Comparison of ENCODE assay signal across 8 mouse cellular contexts in genomic region chr19:45074580-45075322, GRCm38 (mm10). TPM values are rescaled to one million over a fixed set of nuclear protein-coding genes. Genes with fewer than 3 reads are reported as not detected.
DNase-seq lines count a peak whose midpoint lies in the region; ATAC-seq and TF ChIP-seq lines count a peak whose summit lies in the region.

Gene Kazald1 (plus strand): TSS chr19:45075241.

- WGBS in hindbrain, embryonic 12.5 days, result under 1% methylated on average over 45 of the region's 45 CpGs

- H3K9ac ChIP-seq in hindbrain, embryonic 12.5 days, result peak within 1 kb of the TSS; percentile 75

- DNase-seq in Patski (ENCODE audit: low read depth, low spot score), result peak; percentile 69
- DNase-seq in cerebellum, postnatal 10 days, result peak; percentile 97
- DNase-seq in frontal cortex, postnatal 10 days (ENCODE audit: low spot score in 2 of 2), result peak; percentile 83 to 94
- peak; percentile 95 to 96 for DNase-seq in layer of hippocampus, postnatal 25 days (ENCODE audit: extremely low spot score in 1 of 2, low spot score in 1 of 2)
- peak; percentile 96 for DNase-seq in lung, postnatal 14 days
- peak; percentile 95 for DNase-seq in ovary, postnatal 36 days (ENCODE audit: low spot score)
- peak; percentile 93 for DNase-seq in thymus, postnatal 14 days

- POLR2A ChIA-PET in Patski (lab: Charles Lee), result interaction anchor here (0.8 to 1.0 kb wide), 2 partner anchors 11 to 493 kb away, joined by 3 to 4 read pairs; no protein-coding TSS in a partner anchor

- H3K27ac ChIP-seq in hindbrain, embryonic 12.5 days, result peak within 1 kb of the TSS; percentile 84

- H3K4me3 ChIP-seq in hindbrain, embryonic 12.5 days, result peak within 1 kb of the TSS; percentile 56

- peak; percentile 74 for ATAC-seq in Patski
- peak; percentile 82 for ATAC-seq in hindbrain, embryonic 12.5 days (ENCODE audit: low FRiP score)

- CTCF ChIA-PET in Patski (lab: Charles Lee), result interaction anchor here (1.1 to 4.9 kb wide), 8 partner anchors 10 to 677 kb away, joined by 3 to 43 read pairs (median 5); partner anchors contain the start of gene Sfxn3

- H3K36me3 ChIP-seq in hindbrain, embryonic 12.5 days, result no peaks in the 10 kb centered on the region

- no peaks in the 10 kb centered on the region for H3K9me3 ChIP-seq in hindbrain, embryonic 12.5 days (replicated peaks)

- H3K27me3 ChIP-seq in Patski, result peaks cover 22% of the 10 kb centered on the region
- peaks cover 75% of the 10 kb centered on the region for H3K27me3 ChIP-seq in hindbrain, embryonic 12.5 days

- no peak for TF ChIP-seq CTCF in Patski (IDR thresholded peaks at IDR 0.05)

- H3K4me1 ChIP-seq in hindbrain, embryonic 12.5 days, result peaks cover 23% of the 10 kb centered on the region

- peak within 1 kb of the TSS; percentile 90 for H3K4me2 ChIP-seq in hindbrain, embryonic 12.5 days (replicated peaks)

- in situ Hi-C loops in Patski (cut with MboI; ENCODE audit: low pct_unique_long_range_greater_than_20kb), result no loop called here

RNA-seq across cellular contexts. Expression of gene Kazald1, which starts in this region (rescaled TPM):
- polyA plus RNA-seq in Patski (2021), result 2.1 TPM
- polyA plus RNA-seq in hindbrain, embryonic 12.5 days (2016; fragmentation: Nextera tagmentation; extraction: Ambion mirVana), result 9.4 and 14.1 TPM in 2 replicates
- 1 to 10 TPM; 1.2 to 1.7 TPM for total RNA-seq in layer of hippocampus, postnatal 25 days (2021)

Comparison
In these comparisons a context has a peak if more than half of its experiments do, and no peak if none do; other contexts are left out.
1. Peak in every context shown above with its lines: DNase-seq, ATAC-seq, H3K4me3 ChIP-seq and H3K27ac ChIP-seq.